Mouse (Mus musculus) forebrain, embryonic 14.5 days (tissue): ENCODE data around the gene Fgfr2. TPM values are rescaled to one million over a fixed set of nuclear protein-coding genes. Genes with fewer than 3 reads are reported as not detected.

Experiments
- ATAC-seq: fragments of 200-750 bp; cut with Nextera tagmentation; 2 replicates; pipeline ENCODE4 v1.8.0; 2017; ENCODE audit warnings: mild to moderate bottlenecking, moderate library complexity
- DNase-seq: peaks from one replicate; pipeline ENCODE4 v3.0.0-alpha.2; 2015; ENCODE audit warnings: low spot score
- H3K27ac ChIP-seq: fragments of 300-500 bp; sonication (generic); 2 replicates; pipeline ENCODE4 v1.5.1; 2014; ENCODE audit warnings: low read depth, mild to moderate bottlenecking, control low read depth, low read length, moderate library complexity
- H3K27me3 ChIP-seq: fragments of 300-500 bp; sonication (generic); replicated peaks from 2 replicates; pipeline ENCODE4 v1.6.1; 2014; ENCODE audit warnings: low read length, control low read depth, mixed read lengths; ENCODE audit not compliant: control insufficient read depth, insufficient read depth
- H3K36me3 ChIP-seq: fragments of 300-500 bp; sonication (generic); 2 replicates; pipeline ENCODE4 v1.6.1; 2014; ENCODE audit warnings: low read length, control low read depth; ENCODE audit not compliant: control insufficient read depth, insufficient read depth
- H3K4me1 ChIP-seq: fragments of 300-500 bp; sonication (generic); 2 replicates; pipeline ENCODE4 v1.6.1; 2014; ENCODE audit warnings: antibody characterized with exemption, low read length, control low read depth; ENCODE audit not compliant: control insufficient read depth, insufficient read depth
- H3K4me2 ChIP-seq: fragments of 300-500 bp; sonication (generic); 2 replicates; pipeline ENCODE4 v1.6.1; 2014; ENCODE audit warnings: mild to moderate bottlenecking, control low read depth, low read length
- H3K4me3 ChIP-seq: fragments of 300-500 bp; sonication (generic); 2 replicates; pipeline ENCODE4 v1.5.1; 2014; ENCODE audit warnings: low read depth, low read length, control low read depth
- H3K9ac ChIP-seq: fragments of 300-500 bp; sonication (generic); 2 replicates; pipeline ENCODE4 v1.6.1; 2014; ENCODE audit warnings: mild to moderate bottlenecking, low read length, control low read depth, moderate library complexity
- H3K9me3 ChIP-seq: fragments of 300-500 bp; sonication (generic); replicated peaks from 2 replicates; pipeline ENCODE4 v1.6.1; 2016; ENCODE audit warnings: low read length, control low read depth, mixed read lengths; ENCODE audit not compliant: control insufficient read depth
- WGBS: fragments of 180-500 bp; shearing (Covaris S2); extraction: QIAGEN DNeasy Blood & Tissue Kit; methylation state at CpG from one replicate; pipeline ENCODE4 v1.1.7; 2014; 5-methylcytosine and 5-hydroxymethylcytosine counted together
- polyA plus RNA-seq: library from polyadenylated mRNA; unstranded; fragments of >200 nt; fragmentation: Nextera tagmentation; extraction: Ambion mirVana; gene quantifications from 2 replicates; pipeline ENCODE4 v1.2.1, GENCODE M21; 2014

Fgfr2 gene
- polyA plus RNA-seq, 1 experiment from 2014 or later, result 35.9 TPM

DNA sequence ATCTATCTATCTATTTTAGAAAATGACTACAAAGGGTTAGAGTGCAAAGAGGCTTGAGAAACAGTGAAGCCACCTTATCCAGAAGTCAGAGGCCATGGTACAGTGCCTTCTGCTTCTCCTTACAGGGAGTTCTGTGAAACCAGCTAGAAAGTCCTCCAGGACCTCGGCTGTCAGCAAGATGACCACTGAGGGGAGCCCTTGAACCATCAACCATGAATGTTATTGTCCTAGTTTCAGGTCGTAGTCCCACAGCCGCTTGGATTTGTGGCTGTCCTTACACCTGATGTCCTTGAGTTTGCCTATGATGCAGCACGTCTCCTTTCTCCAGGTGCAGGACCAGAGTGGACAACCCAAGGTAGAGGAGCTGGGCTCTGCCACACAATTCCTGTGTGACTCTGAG, 1225.9 kb downstream of the Fgfr2 start:
- H3K36me3 ChIP-seq, result no peaks in the 10 kb centered on the region
- H3K9me3 ChIP-seq, result no peaks in the 10 kb centered on the region
- H3K4me1 ChIP-seq, result no peaks in the 10 kb centered on the region
- no peak overlapping the region for H3K27ac ChIP-seq
- ATAC-seq (no peak), DNase-seq (peak; percentile 46)
- WGBS, result 19% methylated on average over 4 of the region's 4 CpGs
- H3K9ac ChIP-seq, result no peak overlapping the region
- H3K4me2 ChIP-seq, result no peak overlapping the region
- no peaks in the 10 kb centered on the region for H3K27me3 ChIP-seq
- H3K4me3 ChIP-seq, result no peak overlapping the region

DNA sequence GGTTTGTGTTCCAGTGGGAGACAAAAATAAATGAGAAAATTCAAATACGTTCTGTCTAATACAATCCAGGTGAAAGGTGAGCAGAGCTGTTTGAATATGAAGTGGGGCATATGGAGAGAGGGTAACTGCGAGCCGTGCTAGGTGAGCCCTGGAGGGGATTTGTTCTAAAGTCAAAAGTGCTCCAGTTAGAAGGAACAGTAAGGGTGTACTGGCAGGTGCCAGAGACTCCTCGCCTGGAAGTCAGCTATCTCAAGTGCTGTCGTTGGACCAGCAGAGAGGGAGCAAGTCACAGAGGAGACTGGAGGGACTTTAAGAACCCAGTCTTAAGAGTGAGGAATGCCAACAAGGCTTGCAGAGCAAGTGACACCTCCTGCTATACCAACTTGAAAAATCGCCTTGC, 1240.3 kb downstream of the Fgfr2 start:
- Histone ChIP-seq H3K27ac (no peak overlapping the region), H3K4me2 (no peak overlapping the region), H3K36me3 (no peaks in the 10 kb centered on the region), H3K9ac (no peak overlapping the region), H3K9me3 (no peaks in the 10 kb centered on the region), H3K4me3 (no peak overlapping the region), H3K4me1 (no peaks in the 10 kb centered on the region), H3K27me3 (peaks cover 28% of the 10 kb centered on the region)
- ATAC-seq (no peak), DNase-seq (no peak)
- WGBS, result 69% methylated on average over 6 of the region's 6 CpGs

DNA sequence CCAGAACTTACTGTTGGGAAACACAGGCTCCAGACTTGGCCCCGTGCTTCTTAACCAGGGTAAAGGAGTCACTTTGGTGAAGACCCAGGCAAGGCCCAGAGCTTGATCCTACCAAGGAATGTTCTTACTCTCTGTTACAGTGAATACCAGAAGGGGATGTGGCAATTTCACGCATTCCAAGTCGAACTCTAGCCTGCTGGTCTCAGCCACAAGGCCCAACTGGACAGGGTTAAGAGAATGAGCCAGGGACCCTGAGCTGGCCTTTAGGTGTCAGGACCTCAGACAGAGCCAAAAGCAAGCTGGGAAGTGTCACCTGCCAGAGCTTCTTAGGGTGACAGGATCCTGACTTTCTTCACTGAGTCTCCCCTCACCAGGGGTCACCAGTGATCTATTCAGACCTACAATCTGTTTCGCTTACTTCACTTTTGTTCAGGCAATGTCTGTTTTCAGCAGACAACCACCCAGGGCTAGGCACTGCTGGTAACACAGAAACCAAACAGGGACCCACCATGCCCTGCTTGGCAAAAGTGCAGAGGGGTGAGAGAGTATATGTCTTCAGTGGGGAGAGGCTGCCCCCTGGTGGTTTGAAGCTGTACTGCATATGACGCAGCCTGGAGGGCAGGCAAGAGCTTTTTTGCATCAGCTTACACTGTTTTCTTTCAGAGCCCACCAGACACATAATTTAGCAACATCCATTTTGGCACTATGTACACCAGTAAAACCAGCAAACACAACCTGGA, 1241.1 kb downstream of the Fgfr2 start:
- no peaks in the 10 kb centered on the region for H3K4me1 ChIP-seq
- DNase-seq (peak; percentile 81), ATAC-seq (no peak; the same call in 1 of the 2 replicates)
- no peak overlapping the region for H3K4me2 ChIP-seq
- H3K36me3 ChIP-seq, result no peaks in the 10 kb centered on the region
- no peak overlapping the region for H3K27ac ChIP-seq
- WGBS, result 55% methylated on average over 5 of the region's 5 CpGs
- H3K27me3 ChIP-seq, result peaks cover 28% of the 10 kb centered on the region
- no peak overlapping the region for H3K9ac ChIP-seq
- H3K4me3 ChIP-seq, result no peak overlapping the region
- H3K9me3 ChIP-seq, result no peaks in the 10 kb centered on the region

DNA sequence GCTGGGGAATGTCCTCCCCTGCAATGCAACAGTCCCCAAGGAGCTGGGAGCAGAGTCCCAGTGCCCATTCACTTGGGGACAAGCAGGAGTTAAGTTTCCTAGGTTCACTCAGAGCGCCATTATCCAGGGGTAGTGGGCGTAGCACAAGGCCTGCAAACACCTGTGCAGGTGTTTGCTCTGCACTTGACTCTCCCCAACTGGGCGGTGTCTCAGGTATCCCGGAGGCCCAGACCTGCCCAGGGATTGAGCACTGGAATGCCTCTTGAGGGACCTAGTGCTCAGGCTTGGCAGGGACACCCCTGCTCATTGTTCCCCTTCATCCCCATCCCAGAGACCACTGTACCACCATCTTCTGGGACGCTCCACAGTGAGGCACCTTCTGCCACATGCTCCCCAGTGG, 1243.0 kb downstream of the Fgfr2 start:
- H3K4me2 ChIP-seq, result no peak overlapping the region
- DNase-seq (no peak), ATAC-seq (no peak)
- no peaks in the 10 kb centered on the region for H3K36me3 ChIP-seq
- no peak overlapping the region for H3K4me3 ChIP-seq
- no peaks in the 10 kb centered on the region for H3K9me3 ChIP-seq
- no peaks in the 10 kb centered on the region for H3K4me1 ChIP-seq
- peaks cover 28% of the 10 kb centered on the region for H3K27me3 ChIP-seq
- 88% methylated on average over 5 of the region's 5 CpGs for WGBS
- H3K27ac ChIP-seq, result no peak overlapping the region
- no peak overlapping the region for H3K9ac ChIP-seq

DNA sequence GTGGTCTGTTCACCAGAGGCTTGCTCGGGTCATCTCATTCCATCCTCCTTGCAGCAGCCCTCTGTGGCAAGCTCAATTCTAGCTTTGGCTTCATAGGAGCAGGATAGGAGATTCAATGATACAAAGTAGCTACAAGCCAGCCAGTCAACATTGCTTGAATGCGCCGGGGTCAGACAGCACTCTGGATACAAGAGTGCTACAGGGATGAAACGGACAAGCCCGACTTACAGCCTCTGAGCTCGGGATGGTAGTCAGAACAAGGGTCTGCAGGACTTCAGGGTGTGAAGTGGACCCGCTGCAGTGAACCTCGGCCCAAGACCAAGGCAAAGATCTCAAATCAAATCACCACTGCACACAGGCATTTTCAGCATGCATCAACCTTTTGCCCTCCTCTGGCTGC, 1244.3 kb downstream of the Fgfr2 start:
- Histone ChIP-seq H3K4me2 (no peak overlapping the region), H3K27ac (no peak overlapping the region), H3K4me3 (no peak overlapping the region), H3K9ac (no peak overlapping the region), H3K4me1 (no peaks in the 10 kb centered on the region), H3K9me3 (no peaks in the 10 kb centered on the region), H3K27me3 (peaks cover 28% of the 10 kb centered on the region), H3K36me3 (no peaks in the 10 kb centered on the region)
- WGBS, result 79% methylated on average over 8 of the region's 8 CpGs
- ATAC-seq, result no peak
- DNase-seq, result no peak

DNA sequence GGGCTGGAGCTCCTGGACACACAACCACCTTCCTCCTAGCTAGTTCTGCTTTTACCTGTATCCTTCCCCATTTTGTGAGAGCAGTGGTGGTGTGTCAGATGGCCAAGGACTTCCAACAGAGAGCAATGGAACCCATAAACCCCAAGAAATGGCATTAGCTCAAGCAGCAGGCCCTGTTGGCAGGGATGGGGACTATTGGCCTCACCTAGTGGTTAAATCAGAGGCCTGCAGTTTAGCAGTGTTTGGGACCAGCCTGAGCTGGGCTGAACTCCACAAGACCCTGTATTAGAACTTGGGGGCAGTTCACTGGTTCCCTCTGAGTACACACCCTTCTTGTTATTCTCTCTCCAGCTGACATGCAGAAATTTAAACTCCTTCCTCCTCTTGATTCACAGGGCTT, 1262.0 kb downstream of the Fgfr2 start:
- no peaks in the 10 kb centered on the region for H3K36me3 ChIP-seq
- 0 out of 2 replicates have a peak, but pooled peaks cover 3% of the 10 kb centered on the region for H3K27me3 ChIP-seq
- no peak overlapping the region for H3K4me3 ChIP-seq
- no peak overlapping the region for H3K9ac ChIP-seq
- DNase-seq (no peak), ATAC-seq (no peak)
- no peak overlapping the region for H3K4me2 ChIP-seq
- H3K9me3 ChIP-seq, result no peaks in the 10 kb centered on the region
- no peak overlapping the region for H3K27ac ChIP-seq
- H3K4me1 ChIP-seq, result no peaks in the 10 kb centered on the region

DNA sequence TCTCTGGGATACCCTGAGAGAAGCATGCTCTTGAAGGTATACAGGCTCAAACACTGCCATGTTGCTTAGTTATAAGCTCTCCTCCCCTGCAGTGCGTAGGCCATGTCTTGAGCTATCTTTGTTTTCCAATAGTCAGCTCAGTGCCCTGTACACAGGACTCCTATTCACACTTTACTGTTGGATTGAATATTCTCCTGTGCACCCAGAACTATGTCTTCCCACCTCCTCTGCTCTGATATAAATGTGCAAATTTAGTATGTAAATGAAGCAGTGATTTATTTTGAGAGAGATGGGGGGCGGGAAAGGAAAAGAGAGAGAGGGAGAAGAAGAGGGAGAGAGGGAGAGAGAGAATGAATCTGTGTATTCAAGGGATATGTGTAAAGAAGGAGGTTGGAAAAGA, 1267.5 kb downstream of the Fgfr2 start:
- no peaks in the 10 kb centered on the region for H3K36me3 ChIP-seq
- no peak overlapping the region for H3K4me2 ChIP-seq
- no peak overlapping the region for H3K9ac ChIP-seq
- ATAC-seq (no peak), DNase-seq (no peak)
- no peak overlapping the region for H3K4me3 ChIP-seq
- 90% methylated on average over 2 of the region's 2 CpGs for WGBS
- H3K27me3 ChIP-seq, result no peaks in the 10 kb centered on the region
- no peaks in the 10 kb centered on the region for H3K4me1 ChIP-seq
- no peaks in the 10 kb centered on the region for H3K9me3 ChIP-seq
- no peak overlapping the region for H3K27ac ChIP-seq

DNA sequence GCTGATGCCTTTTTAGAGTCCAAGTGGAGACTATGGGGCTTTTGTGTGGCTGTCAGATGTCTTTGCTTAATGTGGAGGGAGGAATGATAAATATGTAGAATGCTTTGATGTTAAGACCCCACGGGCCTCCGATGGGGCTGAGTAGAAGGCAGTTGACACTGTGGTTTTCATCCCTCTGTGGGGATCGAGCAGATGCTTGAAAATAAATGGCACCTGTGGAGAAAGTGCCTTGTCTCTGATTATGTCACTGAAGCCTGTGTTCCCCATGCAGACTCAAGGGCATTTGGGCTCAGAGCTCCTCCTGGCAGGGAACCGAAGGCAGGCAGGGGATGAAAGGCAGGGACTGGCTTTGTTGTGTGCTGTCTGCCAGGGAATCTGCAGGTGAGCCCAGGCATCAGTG, 1272.6 kb downstream of the Fgfr2 start:
- no peak overlapping the region for H3K27ac ChIP-seq
- H3K36me3 ChIP-seq, result no peaks in the 10 kb centered on the region
- no peaks in the 10 kb centered on the region for H3K9me3 ChIP-seq
- no peak overlapping the region for H3K4me3 ChIP-seq
- DNase-seq (peak; percentile 38), ATAC-seq (no peak)
- H3K9ac ChIP-seq, result no peak overlapping the region
- no peaks in the 10 kb centered on the region; the same call in 1 of the 2 replicates for H3K4me1 ChIP-seq
- 0 out of 2 replicates have a peak, but pooled peaks cover 4% of the 10 kb centered on the region for H3K27me3 ChIP-seq
- no peak overlapping the region for H3K4me2 ChIP-seq
- 43% methylated on average over 4 of the region's 4 CpGs for WGBS

DNA sequence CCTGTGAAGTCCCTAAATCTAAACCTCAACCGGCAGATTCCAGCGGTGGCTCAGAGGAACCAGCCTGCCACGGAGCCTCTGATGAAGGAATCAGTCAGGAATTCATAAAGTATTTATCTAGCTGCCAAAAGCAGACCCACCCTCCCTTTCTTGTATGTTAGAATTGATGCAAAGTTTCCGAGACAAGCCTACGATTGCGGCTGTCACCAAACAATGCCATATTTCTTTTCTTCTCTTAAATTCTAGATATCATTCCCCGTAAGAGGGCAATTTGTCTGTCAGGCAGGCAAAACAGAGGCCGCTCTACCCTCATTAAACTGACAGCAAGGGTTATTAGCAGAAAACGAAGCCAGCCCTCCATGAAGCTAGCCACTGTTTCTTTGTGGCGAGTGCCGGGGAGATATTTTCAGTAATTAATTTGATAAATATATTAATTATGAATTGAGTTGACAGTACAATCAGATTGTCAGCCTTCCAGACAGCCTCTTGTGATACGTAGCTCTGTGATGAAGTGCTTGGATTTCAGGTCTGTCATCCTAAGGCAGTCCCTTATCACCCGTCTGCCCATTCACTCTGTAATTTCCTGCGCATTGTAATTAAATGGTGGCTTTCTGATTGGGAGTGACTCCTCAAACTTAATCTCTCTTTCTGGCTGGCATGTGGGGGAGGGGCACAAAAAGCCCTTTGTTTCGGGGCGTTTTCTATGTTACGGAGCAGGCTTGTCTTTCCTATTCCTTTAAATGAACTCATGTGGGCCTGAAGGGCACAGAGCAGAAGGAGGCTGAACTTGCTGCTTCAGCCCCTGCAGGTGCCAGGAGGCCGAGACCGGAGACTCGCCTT, 1276.9 kb downstream of the Fgfr2 start:
- Histone ChIP-seq H3K4me2 (no peak overlapping the region), H3K27ac (no peak overlapping the region)
- peak; percentile 50 for DNase-seq

More for the DNA sequence above, 1276.9 kb downstream of the Fgfr2 start:
- Histone ChIP-seq H3K9me3 (no peaks in the 10 kb centered on the region), H3K4me1 (no peaks in the 10 kb centered on the region; the same call in 1 of the 2 replicates), H3K4me3 (no peak overlapping the region), H3K9ac (0 out of 2 replicates have a peak overlapping the region, but pooled peaks have one; percentile 2), H3K36me3 (no peaks in the 10 kb centered on the region), H3K27me3 (peaks cover 13% of the 10 kb centered on the region; the same call in 1 of the 2 replicates)
- no peak; the same call in 1 of the 2 replicates for ATAC-seq
- 28% methylated on average over 20 of the region's 20 CpGs for WGBS
